In the genomic region with DNA sequence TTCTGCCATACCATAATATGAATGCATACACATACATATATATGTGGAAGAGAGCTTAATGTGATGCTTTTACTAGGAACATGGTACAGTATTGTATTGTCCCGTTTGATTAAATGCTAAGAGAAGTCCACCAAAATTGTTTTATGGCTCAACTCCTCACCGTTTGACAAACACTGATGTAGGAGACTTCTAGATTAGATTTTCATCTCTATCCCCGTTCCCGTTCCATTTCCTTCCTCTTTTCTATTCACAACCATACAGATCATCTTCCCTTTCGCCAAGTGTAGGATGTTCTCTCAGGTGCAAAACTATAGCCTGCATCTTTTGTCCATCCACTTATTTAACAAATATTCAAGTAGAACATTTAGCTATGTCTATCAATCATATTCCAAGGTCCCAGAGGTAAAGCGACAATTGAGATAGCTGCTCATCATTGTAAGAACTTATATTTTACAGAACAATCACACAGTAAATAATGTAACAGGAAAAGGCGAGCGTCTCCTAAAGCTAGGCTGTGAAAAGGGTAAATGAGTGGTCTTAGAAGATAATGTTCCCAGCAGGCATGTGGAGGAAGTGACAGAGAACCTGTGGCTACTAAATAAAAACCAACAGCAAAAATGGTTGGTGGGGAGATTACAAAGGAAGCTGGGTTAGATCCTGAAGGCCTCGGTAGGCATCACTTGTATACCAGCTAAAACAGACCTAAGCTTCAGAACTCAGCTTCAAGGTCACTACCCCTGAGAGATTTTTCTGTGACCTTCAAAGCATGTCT, we compare ENCODE assay signal across 16 mouse cellular contexts.
"Had no signal": no experiment of that assay in that cellular context is flagged by ENCODE, and none has a peak within 500 bp of the region (broad histone marks: within the 10 kb centered on the region; RNA-seq: fewer than 3 reads in every experiment).

No protein-coding gene starts in this region.

- DNase-seq: kidney, postnatal 25 days; layer of hippocampus, postnatal 36 days; liver; lung, adult 2 months; midbrain, embryonic 14.5 days; spleen, adult 18-20 months; thymus, adult 18-20 months; thymus, postnatal 14 days had no signal

- H3K9me3 ChIP-seq: intestine, embryonic 15.5 days; kidney, embryonic 15.5 days; limb, embryonic 12.5 days; midbrain, embryonic 10.5 days; neural tube, embryonic 15.5 days had no signal

- H3K4me1 ChIP-seq: intestine, embryonic 15.5 days; kidney, embryonic 15.5 days; limb, embryonic 12.5 days; midbrain, embryonic 10.5 days; neural tube, embryonic 15.5 days had no signal

- H3K9ac ChIP-seq: intestine, embryonic 15.5 days; kidney, embryonic 15.5 days; limb, embryonic 12.5 days; liver, embryonic 14.5 days; neural tube, embryonic 15.5 days had no signal

- ATAC-seq: intestine, embryonic 15.5 days; lung, postnatal 0 days had no signal

- H3K4me3 ChIP-seq: intestine, embryonic 15.5 days; kidney, embryonic 15.5 days; limb, embryonic 12.5 days; midbrain, embryonic 10.5 days; myocyte; neural tube, embryonic 15.5 days had no signal

- H3K36me3 ChIP-seq: intestine, embryonic 15.5 days; kidney, embryonic 15.5 days; limb, embryonic 12.5 days; midbrain, embryonic 10.5 days; neural tube, embryonic 15.5 days had no signal

- H3K27ac ChIP-seq: intestine, embryonic 15.5 days; kidney, embryonic 15.5 days; limb, embryonic 12.5 days; liver, embryonic 14.5 days; midbrain, embryonic 10.5 days; neural tube, embryonic 15.5 days had no signal

- H3K27me3 ChIP-seq: intestine, embryonic 15.5 days; kidney, embryonic 15.5 days; limb, embryonic 12.5 days; neural tube, embryonic 15.5 days had no signal
